In the genomic region with DNA sequence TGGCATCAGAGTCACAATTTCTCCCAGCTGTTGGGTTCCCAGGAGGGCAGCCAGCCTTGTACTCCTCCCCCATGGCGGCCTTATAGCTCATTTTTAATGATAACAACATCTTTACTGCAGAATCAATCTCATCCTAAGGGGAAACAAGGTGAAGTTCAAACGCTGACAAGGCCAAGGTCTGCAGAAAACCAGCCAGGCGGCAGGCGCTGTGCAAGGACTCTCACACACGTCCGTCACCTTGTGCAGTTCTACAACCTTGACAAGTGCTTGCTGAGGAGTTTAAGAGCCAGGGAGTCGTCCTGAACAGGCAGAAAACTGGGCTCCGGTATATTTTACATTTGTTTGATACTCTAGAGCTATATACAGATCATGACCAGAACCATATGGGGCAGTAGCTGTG, we compare ENCODE assay signal across 15 mouse cellular contexts. TPM values are rescaled to one million over a fixed set of nuclear protein-coding genes. Genes with fewer than 3 reads are reported as not detected.
DNase-seq lines count a peak whose midpoint lies in the region; TF ChIP-seq lines count a peak whose summit lies in the region.
"Had no signal": no experiment of that assay in that cellular context is flagged by ENCODE, and none has a peak within 500 bp of the region (broad histone marks: within the 10 kb centered on the region; RNA-seq: fewer than 3 reads in every experiment).

No protein-coding gene starts in this region.

- H3K4me2 ChIP-seq in myocyte (ENCODE audit: low read depth): no peak overlapping the region
- H3K4me2 ChIP-seq: embryonic facial prominence, embryonic 12.5 days; forebrain, embryonic 13.5 days; forebrain, embryonic 15.5 days had no signal

- H3K4me3 ChIP-seq in myocyte: no peak overlapping the region
- H3K4me3 ChIP-seq: embryonic facial prominence, embryonic 10.5 days; embryonic facial prominence, embryonic 12.5 days; forebrain, embryonic 13.5 days; forebrain, embryonic 15.5 days had no signal

- H3K79me2 ChIP-seq in myocyte (ENCODE audit: control insufficient read depth, insufficient read depth): peaks cover 43% of the 10 kb centered on the region

- TF ChIP-seq POLR2A in myocyte (IDR thresholded peaks at IDR 0.05; ENCODE audit: insufficient read length, low read depth): no peak

- peak; percentile 55 for DNase-seq in adrenal gland, adult 8-10 months
- DNase-seq in adrenal gland, adult 18-20 months (ENCODE audit: low spot score in 2 of 2): no peak
- DNase-seq in adrenal gland, postnatal 14 days: peak; percentile 51
- no peak for DNase-seq in kidney, postnatal 4 days
- DNase-seq: cerebellum, adult 11-12 months; cerebellum, adult 2 months; cerebellum, adult 9-10 months; cerebellum, postnatal 10 days; cerebellum, postnatal 25 days; forebrain, postnatal 0 days had no signal

- no peaks in the 10 kb centered on the region for H3K27me3 ChIP-seq in myocyte (ENCODE audit: control insufficient read depth, insufficient read depth, insufficient read length)
- H3K27me3 ChIP-seq: embryonic facial prominence, embryonic 12.5 days; forebrain, embryonic 13.5 days; forebrain, embryonic 15.5 days had no signal

- H3K36me3 ChIP-seq in myocyte (ENCODE audit: control insufficient read depth, insufficient read depth): peaks cover 77% of the 10 kb centered on the region

- no peak overlapping the region for H3ac ChIP-seq in myocyte (ENCODE audit: control insufficient read depth, insufficient read length)

TF ChIP-seq in myocyte, 11 proteins besides CTCF, POLR2A, EP300 and RAD21:
- TF ChIP-seq POLR2AphosphoS2 (IDR thresholded peaks at IDR 0.05; ENCODE audit: insufficient read length, low read depth) (peak; percentile 8), MYOD1 (IDR thresholded peaks at IDR 0.05; ENCODE audit: control insufficient read depth in 1 of 3, insufficient read length in 2 of 3, low read depth in 2 of 3) (no peak), MYOG (IDR thresholded peaks at IDR 0.05; ENCODE audit: control insufficient read depth in 1 of 3, insufficient read depth in 1 of 3, insufficient read length in 2 of 3, low read depth in 2 of 3) (no peak), SRF (IDR thresholded peaks at IDR 0.05; ENCODE audit: control insufficient read depth, insufficient read length, low read depth) (no peak), CEBPB (IDR thresholded peaks at IDR 0.05; ENCODE audit: insufficient read depth, poor library complexity, severe bottlenecking) (no peak)

RNA-seq across cellular contexts. Expression of gene Wdr25, which starts 10.7 kb away (rescaled TPM):
- 1 to 10 TPM; 8.1 to 9.6 (median 8.4) TPM for total RNA-seq in adrenal gland, adult 8-10 months (2022)
- 1 to 10 TPM; 5.0 to 5.7 TPM for total RNA-seq in adrenal gland, adult 18-20 months (2021)
- 4.9 and 6.7 TPM in 2 replicates for total RNA-seq in adrenal gland, postnatal 14 days (2021)
- polyA plus RNA-seq in myocyte (2012; fragmentation: generic; extraction: Trizol): 14.0 TPM

RNA-seq across cellular contexts. Expression of gene Wars, which starts 11.2 kb away (rescaled TPM):
- 10 to 100 TPM; 63.1 to 70.0 (median 66.8) TPM for total RNA-seq in adrenal gland, adult 8-10 months (2022)
- total RNA-seq in adrenal gland, adult 18-20 months (2021): 10 to 100 TPM; 59.5 to 60.2 TPM
- 50.3 and 56.5 TPM in 2 replicates for total RNA-seq in adrenal gland, postnatal 14 days (2021)
- 180 TPM for polyA plus RNA-seq in myocyte (2012; fragmentation: generic; extraction: Trizol)

RNA-seq across cellular contexts. Expression of gene Slc25a47, which starts 46.9 kb away (rescaled TPM):
- 10 to 100 TPM; 10.2 to 14.0 (median 12.2) TPM for total RNA-seq in adrenal gland, adult 8-10 months (2022)
- total RNA-seq in adrenal gland, adult 18-20 months (2021): 10 to 100 TPM; 12.6 to 14.6 TPM
- total RNA-seq in adrenal gland, postnatal 14 days (2021): 16.3 and 33.9 TPM in 2 replicates
- polyA plus RNA-seq in myocyte (2012; fragmentation: generic; extraction: Trizol): 3.6 TPM

RNA-seq across cellular contexts. Expression of gene Slc25a29, which starts 47.1 kb away (rescaled TPM):
- 10 to 100 TPM; 19.8 to 29.4 (median 23.8) TPM for total RNA-seq in adrenal gland, adult 8-10 months (2022)
- 10 to 100 TPM; 17.5 to 30.1 TPM for total RNA-seq in adrenal gland, adult 18-20 months (2021)
- 13.5 and 16.2 TPM in 2 replicates for total RNA-seq in adrenal gland, postnatal 14 days (2021)
- 20.9 TPM for polyA plus RNA-seq in myocyte (2012; fragmentation: generic; extraction: Trizol)

Comparison
In these comparisons a context has a peak if more than half of its experiments do, and no peak if none do; other contexts are left out.
1. DNase-seq: peak in adrenal gland, adult 8-10 months (single experiment) and adrenal gland, postnatal 14 days (single experiment); none in adrenal gland, adult 18-20 months (0 of 2) and kidney, postnatal 4 days (0 of 2).